Mouse (Mus musculus) adrenal gland (tissue): ENCODE data around the gene Ccn1.

ENCODE experiments used
- intact Hi-C: fragments of 180-260 bp; cut with DNase I; formaldehyde crosslinking; loops from one replicate; pipeline ENCODE4 v1.15.1; 2025

Ccn1 gene

GRCm38 (mm10) chr3:145619621-145620365 lies 30.0 kb downstream of the Ccn1 start:
- intact Hi-C loops: no loop called here

GRCm38 (mm10) chr3:145618299-145618698 lies 31.5 kb downstream of the Ccn1 start:
- intact Hi-C loops: no loop called here

- intact Hi-C loops: no loop called here
These were observed 35.2 kb downstream of the Ccn1 start for GRCm38 (mm10) chr3:145614362-145615115.

- intact Hi-C loops: no loop called here
These were observed 36.5 kb downstream of the Ccn1 start for GRCm38 (mm10) chr3:145613234-145613633.

GRCm38 (mm10) chr3:145612662-145613061 lies 37.1 kb downstream of the Ccn1 start:
- intact Hi-C loops: no loop called here

GRCm38 (mm10) chr3:145608320-145608719 lies 41.5 kb downstream of the Ccn1 start:
- intact Hi-C loops: no loop called here

GRCm38 (mm10) chr3:145605437-145606123 lies 44.2 kb downstream of the Ccn1 start:
- intact Hi-C loops: no loop called here

- intact Hi-C loops: no loop called here
These were observed 47.2 kb downstream of the Ccn1 start for GRCm38 (mm10) chr3:145602410-145603206.

GRCm38 (mm10) chr3:145601345-145601744 lies 48.4 kb downstream of the Ccn1 start:
- intact Hi-C loops: no loop called here

- intact Hi-C loops: no loop called here
These were observed 49.0 kb downstream of the Ccn1 start for GRCm38 (mm10) chr3:145600801-145601200.

- intact Hi-C loops: no loop called here
These were observed 50.7 kb downstream of the Ccn1 start for GRCm38 (mm10) chr3:145599059-145599458.
